Mouse (Mus musculus) heart, postnatal 0 days (tissue): ENCODE measurements around the gene Rbbp5. TPM values are rescaled to one million over a fixed set of nuclear protein-coding genes. Genes with fewer than 3 reads are reported as not detected.

ENCODE experiments used
- ATAC-seq: fragments of 200-750 bp; cut with Nextera tagmentation; 2 replicates; pipeline ENCODE4 v1.8.0; 2017; ENCODE audit warnings: low read depth, moderate number of reproducible peaks, moderate library complexity; ENCODE audit not compliant: insufficient read depth
- DNase-seq: peaks from one replicate; pipeline ENCODE4 v3.0.0-alpha.2; 2016; ENCODE audit warnings: low spot score
- H3K27ac ChIP-seq: fragments of 300-500 bp; sonication (generic); 2 replicates; pipeline ENCODE4 v1.5.1; 2014; ENCODE audit warnings: low read depth, mild to moderate bottlenecking
- H3K27me3 ChIP-seq: fragments of 300-500 bp; sonication (generic); 2 replicates; pipeline ENCODE4 v1.6.1; 2014; ENCODE audit warnings: low read length, mixed read lengths; ENCODE audit not compliant: control insufficient read depth, insufficient read depth
- H3K36me3 ChIP-seq: fragments of 300-500 bp; sonication (generic); replicated peaks from 2 replicates; pipeline ENCODE4 v1.6.1; 2014; ENCODE audit warnings: low read length, mixed read lengths; ENCODE audit not compliant: control insufficient read depth, insufficient read depth
- H3K4me1 ChIP-seq: fragments of 300-500 bp; sonication (generic); 2 replicates; pipeline ENCODE4 v1.6.1; 2014; ENCODE audit warnings: antibody characterized with exemption; ENCODE audit not compliant: control insufficient read depth, insufficient read depth
- H3K4me2 ChIP-seq: fragments of 300-500 bp; sonication (generic); 2 replicates; pipeline ENCODE4 v1.6.1; 2014; ENCODE audit warnings: low read depth, mild to moderate bottlenecking, low read length, moderate library complexity
- H3K4me3 ChIP-seq: fragments of 300-500 bp; sonication (generic); 2 replicates; pipeline ENCODE4 v1.5.1; 2014; ENCODE audit warnings: low read depth, low read length
- H3K9ac ChIP-seq: fragments of 300-500 bp; sonication (generic); replicated peaks from 2 replicates; pipeline ENCODE4 v1.6.1; 2014; ENCODE audit warnings: low read depth, low read length, mixed read lengths
- H3K9me3 ChIP-seq: fragments of 300-500 bp; sonication (generic); replicated peaks from 2 replicates; pipeline ENCODE4 v1.6.1; 2016; ENCODE audit warnings: low read length; ENCODE audit not compliant: control insufficient read depth
- CTCF ChIP-seq: IDR thresholded peaks from 2 replicates; pipeline ENCODE4 v1.5.1; 2016; ENCODE audit warnings: antibody characterized with exemption, control low read depth, low read depth
- EP300 ChIP-seq: IDR thresholded peaks from 2 replicates; pipeline ENCODE4 v1.6.1; 2016; ENCODE audit warnings: antibody characterized with exemption, low read depth
- WGBS: fragments of 180-500 bp; shearing (Covaris S2); extraction: QIAGEN DNeasy Blood & Tissue Kit; methylation state at CpG from one replicate; pipeline ENCODE4 v1.1.7; 2014; 5-methylcytosine and 5-hydroxymethylcytosine counted together
- polyA plus RNA-seq: library from polyadenylated mRNA; unstranded; fragments of >200 nt; fragmentation: Nextera tagmentation; extraction: Ambion mirVana; gene quantifications from 2 replicates; pipeline ENCODE4 v1.2.1, GENCODE M21; 2015
- total RNA-seq: library from RNA; depleted of rRNA; stranded (reverse); fragments of >200 nt; gene quantifications from 2 replicates; pipeline ENCODE4 v1.2.3, GENCODE M21; 2014; ENCODE audit warnings: low replicate concordance

Gene Rbbp5
- total and polyA plus RNA-seq, 2 experiments from 2014 or later, result 15.8 to 35.3 TPM

GRCm38 (mm10) chr1:132483759-132484158 is 6.6 kb downstream of the Rbbp5 start:
- no peaks in the 10 kb centered on the region for H3K4me1 ChIP-seq
- no peaks in the 10 kb centered on the region for H3K27me3 ChIP-seq
- DNase-seq (no peak), ATAC-seq (no peak)
- H3K9me3 ChIP-seq, result no peaks in the 10 kb centered on the region
- TF ChIP-seq EP300 (no peak), CTCF (no peak)
- no peak overlapping the region for H3K4me3 ChIP-seq
- peaks cover 31% of the 10 kb centered on the region for H3K36me3 ChIP-seq
- H3K9ac ChIP-seq, result no peak overlapping the region
- 84% methylated on average over 6 of the region's 6 CpGs for WGBS
- H3K4me2 ChIP-seq, result no peak overlapping the region
- no peak overlapping the region for H3K27ac ChIP-seq

- no peaks in the 10 kb centered on the region for H3K9me3 ChIP-seq
- H3K4me3 ChIP-seq, result no peak overlapping the region
- H3K9ac ChIP-seq, result no peak overlapping the region
- no peaks in the 10 kb centered on the region for H3K27me3 ChIP-seq
- TF ChIP-seq CTCF (no peak), EP300 (no peak)
- 86% methylated on average over 2 of the region's 2 CpGs for WGBS
- H3K27ac ChIP-seq, result no peak overlapping the region
- H3K4me2 ChIP-seq, result no peak overlapping the region
- H3K36me3 ChIP-seq, result peaks cover 85% of the 10 kb centered on the region
- no peak for DNase-seq
- no peaks in the 10 kb centered on the region for H3K4me1 ChIP-seq
- ATAC-seq, result no peak
Observed at GRCm38 (mm10) chr1:132500535-132500934, 23.4 kb downstream of the Rbbp5 start.

DNA sequence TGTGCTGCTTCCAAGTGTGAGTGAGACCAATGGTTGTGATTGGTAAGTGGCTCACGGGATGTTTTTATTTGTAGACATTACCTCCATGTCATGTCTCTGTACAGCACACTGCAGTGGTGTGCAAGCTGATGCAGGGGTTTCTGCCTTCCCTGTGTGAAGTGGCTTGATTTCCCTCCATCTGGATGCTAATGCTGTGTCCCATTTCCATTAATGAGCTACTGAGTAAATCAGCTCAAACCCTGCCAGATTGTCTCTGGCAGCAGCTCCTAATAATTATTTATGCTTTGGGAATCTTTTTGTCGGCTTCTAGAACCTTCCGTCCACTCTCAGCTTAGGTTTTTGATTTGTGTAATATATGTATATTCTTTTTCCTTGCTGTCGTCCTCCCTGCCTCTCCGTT is 28.0 kb downstream of the Rbbp5 start:
- Histone ChIP-seq H3K27me3 (no peaks in the 10 kb centered on the region), H3K9me3 (no peaks in the 10 kb centered on the region), H3K4me2 (no peak overlapping the region), H3K27ac (no peak overlapping the region), H3K4me1 (no peaks in the 10 kb centered on the region), H3K4me3 (no peak overlapping the region), H3K9ac (no peak overlapping the region), H3K36me3 (peaks cover 71% of the 10 kb centered on the region)
- no peak for ATAC-seq
- WGBS, result 89% methylated on average over 5 of the region's 5 CpGs
- TF ChIP-seq CTCF (no peak), EP300 (no peak)
- no peak for DNase-seq

- WGBS, result 94% methylated on average over 7 of the region's 7 CpGs
- DNase-seq (no peak), ATAC-seq (no peak)
- no peak within 1 kb of the TSS for H3K4me2 ChIP-seq
- no peak within 1 kb of the TSS for H3K27ac ChIP-seq
- H3K27me3 ChIP-seq, result no peaks in the 10 kb centered on the region
- no peak within 1 kb of the TSS for H3K4me3 ChIP-seq
- H3K9me3 ChIP-seq, result no peaks in the 10 kb centered on the region
- no peak within 1 kb of the TSS for H3K9ac ChIP-seq
- no peaks in the 10 kb centered on the region for H3K4me1 ChIP-seq
- TF ChIP-seq CTCF, result no peak
- H3K36me3 ChIP-seq, result peaks cover 62% of the 10 kb centered on the region
Observed at GRCm38 (mm10) chr1:132506058-132506457, 28.9 kb downstream of the Rbbp5 start, which contains the start of gene Tmem81. Gene Tmem81 (plus strand): TSS chr1:132506230.

GRCm38 (mm10) chr1:132506656-132507055 is 29.5 kb downstream of the Rbbp5 start:
- H3K36me3 ChIP-seq, result peaks cover 56% of the 10 kb centered on the region
- 88% methylated on average over 7 of the region's 7 CpGs for WGBS
- H3K9ac ChIP-seq, result no peak overlapping the region
- no peaks in the 10 kb centered on the region for H3K9me3 ChIP-seq
- H3K4me1 ChIP-seq, result no peaks in the 10 kb centered on the region
- H3K27me3 ChIP-seq, result no peaks in the 10 kb centered on the region
- H3K4me2 ChIP-seq, result no peak overlapping the region
- no peak overlapping the region for H3K4me3 ChIP-seq
- H3K27ac ChIP-seq, result no peak overlapping the region
- DNase-seq, result no peak
- ATAC-seq, result no peak
- TF ChIP-seq CTCF (no peak), EP300 (no peak)

GRCm38 (mm10) chr1:132509771-132510170 is 32.6 kb downstream of the Rbbp5 start:
- ATAC-seq (no peak), DNase-seq (no peak)
- no peak overlapping the region for H3K4me3 ChIP-seq
- no peak overlapping the region for H3K9ac ChIP-seq
- H3K9me3 ChIP-seq, result no peaks in the 10 kb centered on the region
- no peaks in the 10 kb centered on the region for H3K4me1 ChIP-seq
- H3K27me3 ChIP-seq, result 0 out of 2 replicates have a peak, but pooled peaks cover 5% of the 10 kb centered on the region
- H3K36me3 ChIP-seq, result peaks cover 34% of the 10 kb centered on the region
- H3K4me2 ChIP-seq, result no peak overlapping the region
- TF ChIP-seq EP300 (no peak), CTCF (no peak)
- 88% methylated on average over 5 of the region's 5 CpGs for WGBS
- H3K27ac ChIP-seq, result no peak overlapping the region
